Mouse (Mus musculus) G1E (cell line): Measurements from ENCODE around the gene Gm21671.
"Not testable (repeated sequence)": the region's sequence is repeated elsewhere in the genome, so short reads cannot be mapped to it uniquely, and the experiment has no call there.

Experiments
- CTCF ChIP-seq: IDR thresholded peaks from 2 replicates; pipeline ENCODE4 v1.5.1; 2012; ENCODE audit warnings: low read depth, low read length, inconsistent platforms, mixed read lengths
- GATA1 ChIP-seq: IDR thresholded peaks from 2 replicates; pipeline ENCODE4 v1.6.1; 2012; ENCODE audit warnings: borderline replicate concordance, low read length, inconsistent platforms, mixed read lengths
- GATA2 ChIP-seq: IDR thresholded peaks from 2 replicates; pipeline ENCODE4 v1.6.1; 2012; ENCODE audit warnings: low read depth, low read length, inconsistent platforms, borderline replicate concordance
- POLR2AphosphoS5 ChIP-seq: IDR thresholded peaks from 2 replicates; pipeline ENCODE4 v1.6.1; 2012; ENCODE audit warnings: low read depth, low read length, inconsistent platforms; ENCODE audit not compliant: insufficient replicate concordance
- TAL1 ChIP-seq: conservative IDR thresholded peaks from 2 replicates; pipeline ENCODE4 v1.6.1; 2012; ENCODE audit warnings: low read depth, low read length, inconsistent platforms, mixed read lengths

DNA sequence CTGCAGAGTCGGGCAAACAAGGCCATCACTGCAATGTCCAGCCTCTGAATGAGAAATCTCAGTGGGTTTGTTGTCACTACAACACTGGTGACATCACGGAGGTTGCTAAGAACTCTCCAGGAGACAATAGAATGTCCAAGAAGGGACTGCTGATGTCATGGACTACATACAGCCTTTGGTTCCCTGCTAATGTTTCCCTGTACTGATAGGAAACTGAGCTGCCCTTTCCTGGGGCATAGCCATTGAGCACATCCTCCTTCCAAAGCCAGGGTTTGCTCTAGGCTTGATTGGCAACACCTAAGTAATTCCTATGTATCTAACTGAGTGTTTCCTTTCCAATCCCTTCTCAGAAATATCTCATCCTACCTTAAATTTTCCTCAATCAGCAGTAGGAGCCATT lies 11.9 kb downstream of the Gm21671 start, which contains the start of gene Gm21663:
- TF ChIP-seq CTCF, GATA1, GATA2, TAL1, POLR2AphosphoS5: not testable (repeated sequence)
